Mouse (Mus musculus): Measurements from ENCODE around the gene Ptprn2.
"Not testable (repeated sequence)": the region's sequence is repeated elsewhere in the genome, so short reads cannot be mapped to it uniquely, and the experiment has no call there.

Ptprn2 gene

GRCm38 (mm10) chr12:116528861-116529260 lies 43.3 kb downstream of the Ptprn2 start:
- no peak for DNase-seq

- peak; percentile 88 for DNase-seq
Measured at GRCm38 (mm10) chr12:116533281-116533680, 47.8 kb downstream of the Ptprn2 start.

GRCm38 (mm10) chr12:116539305-116539704 lies 53.8 kb downstream of the Ptprn2 start:
- no peak for DNase-seq

GRCm38 (mm10) chr12:116540608-116541007 lies 55.1 kb downstream of the Ptprn2 start:
- peak; percentile 87 for DNase-seq

GRCm38 (mm10) chr12:116550031-116550430 lies 64.5 kb downstream of the Ptprn2 start:
- DNase-seq = peak; percentile 92

GRCm38 (mm10) chr12:116551516-116551915 lies 66.0 kb downstream of the Ptprn2 start:
- DNase-seq = no peak

GRCm38 (mm10) chr12:116552306-116552705 lies 66.8 kb downstream of the Ptprn2 start:
- DNase-seq = no peak

GRCm38 (mm10) chr12:116553361-116553760 lies 67.8 kb downstream of the Ptprn2 start:
- no peak for DNase-seq

GRCm38 (mm10) chr12:116555964-116556363 lies 70.4 kb downstream of the Ptprn2 start:
- no peak for DNase-seq

GRCm38 (mm10) chr12:116564441-116564840 lies 78.9 kb downstream of the Ptprn2 start:
- no peak for DNase-seq

GRCm38 (mm10) chr12:116566672-116567071 lies 81.2 kb downstream of the Ptprn2 start:
- no peak for DNase-seq

GRCm38 (mm10) chr12:116567170-116567569 lies 81.7 kb downstream of the Ptprn2 start:
- DNase-seq = no peak

- DNase-seq = no peak
Measured at GRCm38 (mm10) chr12:116569568-116569967, 84.0 kb downstream of the Ptprn2 start.

GRCm38 (mm10) chr12:116574102-116574501 lies 88.6 kb downstream of the Ptprn2 start:
- DNase-seq = no peak

- DNase-seq = no peak
Measured at GRCm38 (mm10) chr12:116574720-116575119, 89.2 kb downstream of the Ptprn2 start.

GRCm38 (mm10) chr12:116577917-116578316 lies 92.4 kb downstream of the Ptprn2 start:
- DNase-seq = not testable (repeated sequence)

GRCm38 (mm10) chr12:116580827-116581544 lies 95.5 kb downstream of the Ptprn2 start:
- DNase-seq = no peak

GRCm38 (mm10) chr12:116581864-116582263 lies 96.3 kb downstream of the Ptprn2 start:
- DNase-seq = peak; percentile 61

- DNase-seq = no peak
Measured at GRCm38 (mm10) chr12:116582829-116583228, 97.3 kb downstream of the Ptprn2 start.

- DNase-seq = no peak
Measured at GRCm38 (mm10) chr12:116585001-116585400, 99.5 kb downstream of the Ptprn2 start.

- no peak for DNase-seq
Measured at GRCm38 (mm10) chr12:116586167-116586566, 100.6 kb downstream of the Ptprn2 start.

- DNase-seq = no peak
Measured at GRCm38 (mm10) chr12:116587548-116587947, 102.0 kb downstream of the Ptprn2 start.

GRCm38 (mm10) chr12:116590076-116590475 lies 104.6 kb downstream of the Ptprn2 start:
- no peak for DNase-seq

GRCm38 (mm10) chr12:116594457-116594856 lies 108.9 kb downstream of the Ptprn2 start:
- DNase-seq = no peak
